Mouse (Mus musculus) hindbrain, embryonic 13.5 days (tissue): ENCODE measurements around the gene Myo10. TPM values are rescaled to one million over a fixed set of nuclear protein-coding genes. Genes with fewer than 3 reads are reported as not detected.

Experiments
- ATAC-seq: fragments of 200-750 bp; cut with Nextera tagmentation; 2 replicates; pipeline ENCODE4 v1.8.0; 2017; ENCODE audit warnings: moderate TSS enrichment; ENCODE audit not compliant: low FRiP score
- H3K27ac ChIP-seq: fragments of 300-500 bp; sonication (generic); 2 replicates; pipeline ENCODE4 v1.5.1; 2015; ENCODE audit warnings: inconsistent platforms, mild to moderate bottlenecking, moderate library complexity
- H3K27me3 ChIP-seq: fragments of 300-500 bp; sonication (generic); 2 replicates; pipeline ENCODE4 v1.6.1; 2015; ENCODE audit warnings: mild to moderate bottlenecking, inconsistent platforms
- H3K36me3 ChIP-seq: fragments of 300-500 bp; sonication (generic); 2 replicates; pipeline ENCODE4 v1.6.1; 2015; ENCODE audit warnings: mild to moderate bottlenecking, inconsistent platforms
- H3K4me1 ChIP-seq: fragments of 300-500 bp; sonication (generic); replicated peaks from 2 replicates; pipeline ENCODE4 v1.6.1; 2015; ENCODE audit warnings: inconsistent platforms
- H3K4me2 ChIP-seq: fragments of 300-500 bp; sonication (generic); 2 replicates; pipeline ENCODE4 v1.6.1; 2015; ENCODE audit warnings: inconsistent platforms, mild to moderate bottlenecking, moderate library complexity
- H3K4me3 ChIP-seq: fragments of 300-500 bp; sonication (generic); 2 replicates; pipeline ENCODE4 v1.5.1; 2015; ENCODE audit warnings: mild to moderate bottlenecking, inconsistent platforms
- H3K9ac ChIP-seq: fragments of 300-500 bp; sonication (generic); 2 replicates; pipeline ENCODE4 v1.6.1; 2015; ENCODE audit warnings: mild to moderate bottlenecking, inconsistent platforms
- H3K9me3 ChIP-seq: fragments of 300-500 bp; sonication (generic); 2 replicates; pipeline ENCODE4 v1.6.1; 2016; ENCODE audit warnings: inconsistent platforms
- WGBS: fragments of 180-500 bp; shearing (Covaris S2); methylation state at CpG from one replicate; pipeline ENCODE4 v1.1.7; 2015; 5-methylcytosine and 5-hydroxymethylcytosine counted together
- polyA plus RNA-seq: library from polyadenylated mRNA; unstranded; fragments of >200 nt; fragmentation: Nextera tagmentation; extraction: Ambion mirVana; gene quantifications from 2 replicates; pipeline ENCODE4 v1.2.1, GENCODE M21; 2015

Gene Myo10
- polyA plus RNA-seq, 1 experiment from 2014 or later, result 26.6 TPM

- Histone ChIP-seq H3K4me1 (peaks cover 3% of the 10 kb centered on the region; the same call in 1 of the 2 replicates), H3K27me3 (0 out of 2 replicates have a peak, but pooled peaks cover 2% of the 10 kb centered on the region), H3K27ac (no peak overlapping the region), H3K4me3 (no peak overlapping the region), H3K9ac (no peak overlapping the region), H3K36me3 (no peaks in the 10 kb centered on the region; the same call in 1 of the 2 replicates), H3K4me2 (no peak overlapping the region), H3K9me3 (no peaks in the 10 kb centered on the region)
- WGBS, result 72% methylated on average over 12 of the region's 12 CpGs
- no peak for ATAC-seq
Observed at GRCm38 (mm10) chr15:25723281-25724113, 101.2 kb downstream of the Myo10 start.

GRCm38 (mm10) chr15:25724549-25724948, 102.2 kb downstream of the Myo10 start:
- peaks cover 3% of the 10 kb centered on the region; the same call in 1 of the 2 replicates for H3K4me1 ChIP-seq
- 0 out of 2 replicates have a peak, but pooled peaks cover 2% of the 10 kb centered on the region for H3K27me3 ChIP-seq
- WGBS, result 90% methylated on average over 6 of the region's 6 CpGs
- H3K9ac ChIP-seq, result no peak overlapping the region
- no peaks in the 10 kb centered on the region; the same call in 1 of the 2 replicates for H3K36me3 ChIP-seq
- no peak overlapping the region for H3K4me3 ChIP-seq
- no peak overlapping the region for H3K27ac ChIP-seq
- no peak for ATAC-seq
- H3K4me2 ChIP-seq, result no peak overlapping the region
- H3K9me3 ChIP-seq, result no peaks in the 10 kb centered on the region

DNA sequence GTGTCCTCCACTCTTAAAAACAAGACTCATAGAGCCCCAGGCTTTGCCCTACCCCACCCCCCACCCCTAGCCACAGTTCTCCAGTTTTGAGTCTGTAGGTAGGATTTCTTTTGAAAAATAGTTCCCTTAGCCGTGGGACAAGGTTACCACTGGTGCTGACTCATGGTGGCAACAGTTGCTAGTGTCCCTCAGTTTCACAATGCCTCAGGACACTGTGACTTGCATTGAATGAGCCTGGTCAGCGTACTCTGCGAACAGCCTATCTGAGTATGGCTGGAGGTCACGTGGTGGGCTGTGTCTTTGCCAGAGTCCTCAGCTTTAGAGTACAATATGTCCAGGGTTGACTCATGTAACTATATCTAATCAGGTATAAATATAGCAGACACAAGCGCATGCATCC, 104.5 kb downstream of the Myo10 start:
- Histone ChIP-seq H3K9me3 (no peaks in the 10 kb centered on the region), H3K4me3 (no peak overlapping the region), H3K36me3 (no peaks in the 10 kb centered on the region; the same call in 1 of the 2 replicates), H3K27me3 (no peaks in the 10 kb centered on the region), H3K9ac (no peak overlapping the region), H3K4me2 (no peak overlapping the region), H3K27ac (no peak overlapping the region), H3K4me1 (peaks cover 3% of the 10 kb centered on the region; the same call in 1 of the 2 replicates)
- no peak for ATAC-seq
- WGBS, result 88% methylated on average over 5 of the region's 5 CpGs

- no peak overlapping the region for H3K4me2 ChIP-seq
- no peaks in the 10 kb centered on the region for H3K9me3 ChIP-seq
- H3K4me1 ChIP-seq, result 0 out of 2 replicates have a peak, but pooled peaks cover 1% of the 10 kb centered on the region
- H3K27me3 ChIP-seq, result no peaks in the 10 kb centered on the region
- no peak overlapping the region for H3K4me3 ChIP-seq
- H3K27ac ChIP-seq, result no peak overlapping the region
- no peak for ATAC-seq
- H3K9ac ChIP-seq, result no peak overlapping the region
- 53% methylated on average over 4 of the region's 4 CpGs for WGBS
- no peaks in the 10 kb centered on the region for H3K36me3 ChIP-seq
Observed at GRCm38 (mm10) chr15:25728501-25728900, 106.2 kb downstream of the Myo10 start.

- no peak overlapping the region for H3K27ac ChIP-seq
- H3K27me3 ChIP-seq, result no peaks in the 10 kb centered on the region
- ATAC-seq, result no peak
- no peak overlapping the region for H3K4me2 ChIP-seq
- H3K4me1 ChIP-seq, result no peaks in the 10 kb centered on the region
- H3K4me3 ChIP-seq, result no peak overlapping the region
- WGBS, result 41% methylated on average over 9 of the region's 9 CpGs
- no peaks in the 10 kb centered on the region for H3K36me3 ChIP-seq
- H3K9ac ChIP-seq, result no peak overlapping the region
- no peaks in the 10 kb centered on the region for H3K9me3 ChIP-seq
Observed at GRCm38 (mm10) chr15:25731053-25731452, 108.7 kb downstream of the Myo10 start.

DNA sequence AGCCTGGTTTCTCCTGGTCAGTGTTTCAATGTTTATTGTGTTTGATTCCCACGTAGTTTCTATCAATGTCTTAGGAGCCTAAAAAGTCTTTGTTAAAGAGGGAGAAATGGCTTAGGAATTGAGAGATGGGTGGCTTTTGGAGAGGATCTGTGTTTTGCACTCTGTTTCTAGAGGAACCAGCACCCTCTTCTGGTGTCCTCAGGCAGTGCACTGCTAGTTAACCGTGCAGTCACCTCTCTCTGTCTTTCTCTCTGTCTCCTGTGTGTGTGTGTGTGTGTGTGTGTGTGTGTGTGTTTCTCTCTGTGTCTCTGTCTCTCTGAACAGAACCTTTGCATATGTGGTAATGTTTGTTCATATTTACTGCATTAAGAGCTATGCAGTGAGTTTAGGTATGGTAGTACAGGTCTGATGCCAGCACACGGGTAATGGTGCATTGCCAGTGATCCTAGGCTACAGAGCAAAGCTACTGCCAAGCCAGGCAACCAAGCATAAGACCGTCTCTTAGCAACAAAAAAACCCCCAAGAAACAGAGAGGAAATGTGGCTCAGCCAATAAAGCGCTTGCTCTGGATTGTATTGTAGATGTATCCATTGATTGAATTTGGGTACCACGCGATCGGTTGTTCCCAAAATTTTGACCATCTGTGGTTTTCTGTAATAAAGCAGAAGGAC, 110.6 kb downstream of the Myo10 start:
- H3K9me3 ChIP-seq, result no peaks in the 10 kb centered on the region
- WGBS, result 72% methylated on average over 8 of the region's 8 CpGs
- 0 out of 2 replicates have a peak, but pooled peaks cover under 1% of the 10 kb centered on the region for H3K36me3 ChIP-seq
- no peak overlapping the region for H3K4me2 ChIP-seq
- H3K4me3 ChIP-seq, result no peak overlapping the region
- peak; percentile 63 for ATAC-seq
- H3K4me1 ChIP-seq, result no peaks in the 10 kb centered on the region
- H3K27ac ChIP-seq, result no peak overlapping the region
- H3K27me3 ChIP-seq, result no peaks in the 10 kb centered on the region
- no peak overlapping the region for H3K9ac ChIP-seq

- Histone ChIP-seq H3K27ac (no peak overlapping the region), H3K4me1 (no peaks in the 10 kb centered on the region), H3K4me2 (no peak overlapping the region), H3K27me3 (no peaks in the 10 kb centered on the region), H3K9me3 (no peaks in the 10 kb centered on the region), H3K4me3 (no peak overlapping the region), H3K9ac (no peak overlapping the region), H3K36me3 (0 out of 2 replicates have a peak, but pooled peaks cover 4% of the 10 kb centered on the region)
- ATAC-seq, result no peak
- 94% methylated on average over 11 of the region's 11 CpGs for WGBS
Observed at GRCm38 (mm10) chr15:25733739-25734430, 111.6 kb downstream of the Myo10 start.

- WGBS, result 38% methylated on average over 6 of the region's 6 CpGs
Observed at GRCm38 (mm10) chr15:25736531-25736930, 114.2 kb downstream of the Myo10 start.

DNA sequence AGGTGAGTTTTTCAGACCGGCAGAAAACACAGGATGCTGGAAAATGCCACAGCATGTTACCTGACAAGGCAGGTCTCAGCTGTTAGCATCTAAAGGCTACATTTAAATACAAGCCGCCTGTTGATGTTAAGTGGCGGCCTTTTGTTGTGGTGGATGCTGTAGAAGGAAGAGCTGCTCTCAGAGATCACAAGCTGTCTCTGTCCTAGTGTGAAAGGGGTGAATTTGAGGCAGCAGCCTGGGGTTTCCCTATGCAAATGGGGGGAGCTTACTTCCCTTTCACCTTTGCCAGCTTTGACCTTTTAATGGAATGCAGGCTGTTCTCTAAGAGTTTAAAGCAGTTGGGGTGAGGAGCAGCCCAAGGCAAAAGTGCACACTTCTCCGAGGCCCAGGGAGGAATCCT, 117.9 kb downstream of the Myo10 start:
- Histone ChIP-seq H3K9me3 (no peaks in the 10 kb centered on the region), H3K4me3 (no peak overlapping the region), H3K27ac (no peak overlapping the region), H3K36me3 (peaks cover 8% of the 10 kb centered on the region; the same call in 1 of the 2 replicates), H3K4me1 (no peaks in the 10 kb centered on the region), H3K4me2 (no peak overlapping the region), H3K9ac (no peak overlapping the region), H3K27me3 (no peaks in the 10 kb centered on the region)
- ATAC-seq, result no peak
- 49% methylated on average over 4 of the region's 4 CpGs for WGBS

More at GRCm38 (mm10) chr15:25736531-25736930, 114.2 kb downstream of the Myo10 start:
- Histone ChIP-seq H3K27me3 (no peaks in the 10 kb centered on the region), H3K27ac (no peak overlapping the region), H3K36me3 (peaks cover 8% of the 10 kb centered on the region; the same call in 1 of the 2 replicates), H3K4me3 (no peak overlapping the region), H3K4me2 (no peak overlapping the region), H3K4me1 (no peaks in the 10 kb centered on the region), H3K9ac (no peak overlapping the region), H3K9me3 (no peaks in the 10 kb centered on the region)
- no peak for ATAC-seq

- 94% methylated on average over 13 of the region's 13 CpGs for WGBS
- no peak overlapping the region for H3K4me3 ChIP-seq
Observed at GRCm38 (mm10) chr15:25742196-25742595, 119.9 kb downstream of the Myo10 start.

DNA sequence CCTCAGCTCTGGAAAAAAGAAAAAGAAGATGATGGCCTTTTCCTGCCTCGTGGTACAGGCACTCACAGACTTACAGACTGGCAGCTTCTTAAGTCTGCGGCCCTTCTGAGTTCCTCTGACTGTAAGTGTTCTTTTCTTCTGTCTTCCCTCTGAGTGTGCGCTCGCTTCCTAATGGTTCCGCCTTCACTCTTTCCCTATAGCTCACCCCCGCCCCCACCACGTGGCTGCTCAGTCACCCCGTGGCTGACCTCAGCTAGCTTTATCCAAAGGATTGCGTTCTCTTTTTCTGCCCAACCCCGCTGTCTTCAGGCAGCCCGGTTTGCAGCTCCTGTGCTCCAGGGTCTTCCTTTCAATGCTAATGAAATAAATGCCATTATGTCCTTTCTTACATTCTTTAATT, 129.2 kb downstream of the Myo10 start:
- no peaks in the 10 kb centered on the region for H3K27me3 ChIP-seq
- no peak overlapping the region for H3K4me3 ChIP-seq
- H3K4me2 ChIP-seq, result no peak overlapping the region
- H3K9ac ChIP-seq, result no peak overlapping the region
- H3K27ac ChIP-seq, result no peak overlapping the region
- ATAC-seq, result no peak
- H3K4me1 ChIP-seq, result peaks cover 27% of the 10 kb centered on the region
- no peaks in the 10 kb centered on the region for H3K36me3 ChIP-seq
- WGBS, result 23% methylated on average over 11 of the region's 11 CpGs
- H3K9me3 ChIP-seq, result no peaks in the 10 kb centered on the region

More at GRCm38 (mm10) chr15:25742196-25742595, 119.9 kb downstream of the Myo10 start:
- H3K9me3 ChIP-seq, result no peaks in the 10 kb centered on the region
- H3K27ac ChIP-seq, result no peak overlapping the region
- ATAC-seq, result no peak
- no peaks in the 10 kb centered on the region for H3K27me3 ChIP-seq
- H3K9ac ChIP-seq, result no peak overlapping the region
- H3K36me3 ChIP-seq, result peaks cover 8% of the 10 kb centered on the region; the same call in 1 of the 2 replicates
- H3K4me2 ChIP-seq, result no peak overlapping the region
- no peaks in the 10 kb centered on the region for H3K4me1 ChIP-seq

DNA sequence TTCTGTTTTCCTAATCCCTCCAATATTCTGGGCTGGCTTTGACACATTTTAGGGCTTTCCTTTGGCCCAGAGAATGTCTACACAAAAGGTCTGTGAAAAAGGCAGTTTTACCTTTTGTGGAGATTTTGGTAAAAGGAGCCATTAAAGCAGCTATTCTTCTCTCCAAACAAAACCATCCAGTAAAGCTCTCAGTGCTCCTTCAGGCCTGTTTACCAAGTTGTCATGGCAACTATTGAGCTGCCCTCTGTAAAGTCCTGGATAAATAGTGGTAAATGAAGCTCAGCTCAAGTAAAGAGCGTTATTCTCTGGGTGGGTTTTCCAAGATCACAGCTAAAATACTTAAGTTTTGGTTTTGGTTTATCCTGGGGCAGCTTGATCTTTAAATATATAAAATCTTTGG, 130.3 kb downstream of the Myo10 start:
- Histone ChIP-seq H3K9me3 (no peaks in the 10 kb centered on the region), H3K9ac (0 out of 2 replicates have a peak overlapping the region, but pooled peaks have one; percentile 55), H3K4me3 (peak overlapping the region; percentile 34), H3K4me2 (0 out of 2 replicates have a peak overlapping the region, but pooled peaks have one; percentile 46), H3K36me3 (no peaks in the 10 kb centered on the region), H3K27me3 (no peaks in the 10 kb centered on the region), H3K27ac (peak overlapping the region; percentile 91), H3K4me1 (peaks cover 28% of the 10 kb centered on the region)
- 22% methylated on average over 1 of the region's 1 CpGs for WGBS
- no peak for ATAC-seq
